Mouse (Mus musculus) limb, embryonic 12.5 days (tissue): ENCODE results near the gene Capn1. TPM values are rescaled to one million over a fixed set of nuclear protein-coding genes. Genes with fewer than 3 reads are reported as not detected.

Source experiments
- microRNA-seq: library from miRNA; unstranded; fragments of <30 nt; microRNA quantifications from one replicate; pipeline ENCODE4, GENCODE M21; 2017
- polyA plus RNA-seq: library from polyadenylated mRNA; unstranded; fragments of >200 nt; fragmentation: Nextera tagmentation; extraction: Ambion mirVana; gene quantifications from 2 replicates; pipeline ENCODE4 v1.2.1, GENCODE M21; 2016

Capn1 gene
- polyA plus RNA-seq, 1 experiment from 2014 or later, result 7.0 TPM

Small RNA genes lying within 50 kb of the gene (microRNA-seq; reads per million reads assigned to microRNA genes)
- 1.4 reads per million for gene Mir6988

Other genes with a start within 250 kb of the Capn1 start
- 74.9 and 78.0 TPM in 2 replicates for gene Scyl1, start 244.5 kb downstream of the Capn1 start, polyA plus RNA-seq
- gene Frmd8, start 140.6 kb downstream of the Capn1 start, polyA plus RNA-seq, result 37.2 and 41.4 TPM in 2 replicates
- gene Slc25a45, start 138.1 kb downstream of the Capn1 start, polyA plus RNA-seq, result 1.2 and 2.1 TPM in 2 replicates
- gene Tigd3, start 121.7 kb downstream of the Capn1 start, polyA plus RNA-seq, result 5.5 and 6.6 TPM in 2 replicates
- gene Dpf2, start 102.9 kb downstream of the Capn1 start, polyA plus RNA-seq, result 192 and 199 TPM in 2 replicates
- 2.7 and 3.0 TPM in 2 replicates for gene Cdc42ep2, start 91.1 kb downstream of the Capn1 start, polyA plus RNA-seq
- 91.5 and 91.9 TPM in 2 replicates for gene Pola2, start 51.7 kb downstream of the Capn1 start, polyA plus RNA-seq
- not detected in 2 replicates for gene Slc22a20, start 29.8 kb downstream of the Capn1 start, polyA plus RNA-seq
- 25.1 and 28.0 TPM in 2 replicates for gene Syvn1, start 30.7 kb upstream of the Capn1 start, polyA plus RNA-seq
- 76.7 and 79.1 TPM in 2 replicates for gene Mrpl49, start 41.9 kb upstream of the Capn1 start, polyA plus RNA-seq
- 775 and 779 TPM in 2 replicates for gene Fau, start 41.9 kb upstream of the Capn1 start, polyA plus RNA-seq
- 33.1 and 39.0 TPM in 2 replicates for gene Znhit2, start 45.3 kb upstream of the Capn1 start, polyA plus RNA-seq
- gene Tm7sf2, start 52.5 kb upstream of the Capn1 start, polyA plus RNA-seq, result 24.4 and 26.3 TPM in 2 replicates
- gene Vps51, start 61.3 kb upstream of the Capn1 start, polyA plus RNA-seq, result 67.7 and 72.7 TPM in 2 replicates
- not detected in 2 replicates for gene Tmem262, start 64.1 kb upstream of the Capn1 start, polyA plus RNA-seq
- 2.7 and 4.1 TPM in 2 replicates for gene Gm28374, start 66.4 kb upstream of the Capn1 start, polyA plus RNA-seq
- gene Zfpl1, start 69.1 kb upstream of the Capn1 start, polyA plus RNA-seq, result 71.5 and 75.6 TPM in 2 replicates
- gene Cdca5, start 69.1 kb upstream of the Capn1 start, polyA plus RNA-seq, result 45.1 and 49.7 TPM in 2 replicates
- 0.56 and 0.82 TPM in 2 replicates for gene AC131692.1, start 78.5 kb upstream of the Capn1 start, polyA plus RNA-seq
- 0.54 and 0.71 TPM in 2 replicates for gene Naaladl1, start 89.9 kb upstream of the Capn1 start, polyA plus RNA-seq
- gene Sac3d1, start 102.8 kb upstream of the Capn1 start, polyA plus RNA-seq, result 55.0 and 58.8 TPM in 2 replicates
- gene Snx15, start 112.4 kb upstream of the Capn1 start, polyA plus RNA-seq, result 33.1 and 33.2 TPM in 2 replicates
- gene Batf2, start 125.1 kb upstream of the Capn1 start, polyA plus RNA-seq, result not detected in 2 replicates
- gene Arl2, start 125.7 kb upstream of the Capn1 start, polyA plus RNA-seq, result 78.2 and 83.4 TPM in 2 replicates
- not detected in 2 replicates for gene Majin, start 168.5 kb upstream of the Capn1 start, polyA plus RNA-seq
- gene Gpha2, start 210.5 kb upstream of the Capn1 start, polyA plus RNA-seq, result 2.0 and 2.4 TPM in 2 replicates
- gene Ppp2r5b, start 220.0 kb upstream of the Capn1 start, polyA plus RNA-seq, result 22.7 and 23.7 TPM in 2 replicates
- gene Atg2a, start 225.8 kb upstream of the Capn1 start, polyA plus RNA-seq, result 11.1 and 11.2 TPM in 2 replicates